23 mouse cellular contexts compared by ENCODE assay signal in genomic region chr10:103140609-103141008, GRCm38 (mm10).
A peak's percentile ranks its signal among the peaks of the same experiment; 100 is the strongest.
DNase-seq lines count a peak whose midpoint lies in the region; ATAC-seq lines count a peak whose summit lies in the region.
"Had no signal": no experiment of that assay in that cellular context is flagged by ENCODE, and none has a peak within 500 bp of the region (broad histone marks: within the 10 kb centered on the region; RNA-seq: fewer than 3 reads in every experiment).

No protein-coding gene starts in this region.

- H3K4me3 ChIP-seq in kidney, embryonic 16.5 days (ENCODE audit: low read length): peak overlapping the region; percentile 16; the same call in 1 of the 2 replicates
- no peak overlapping the region for H3K4me3 ChIP-seq in embryonic facial prominence, embryonic 10.5 days
- H3K4me3 ChIP-seq in embryonic facial prominence, embryonic 14.5 days (ENCODE audit: low read depth, low read length): no peak overlapping the region
- H3K4me3 ChIP-seq in limb, embryonic 10.5 days: no peak overlapping the region
- H3K4me3 ChIP-seq: embryonic facial prominence, embryonic 12.5 days; gastrocnemius, adult 2 months; hindbrain, embryonic 12.5 days; hindbrain, embryonic 15.5 days had no signal

- H3K9me3 ChIP-seq in kidney, embryonic 16.5 days (ENCODE audit: low read length): no peaks in the 10 kb centered on the region
- H3K9me3 ChIP-seq in embryonic facial prominence, embryonic 10.5 days: no peaks in the 10 kb centered on the region
- no peaks in the 10 kb centered on the region for H3K9me3 ChIP-seq in embryonic facial prominence, embryonic 14.5 days (ENCODE audit: control insufficient read depth, low read length)
- no peaks in the 10 kb centered on the region for H3K9me3 ChIP-seq in limb, embryonic 10.5 days (replicated peaks)
- H3K9me3 ChIP-seq: embryonic facial prominence, embryonic 12.5 days; hindbrain, embryonic 12.5 days; hindbrain, embryonic 15.5 days had no signal

- H3K27ac ChIP-seq in kidney, embryonic 16.5 days (ENCODE audit: low read length): no peak overlapping the region
- peak overlapping the region; percentile 48; the same call in 1 of the 2 replicates for H3K27ac ChIP-seq in embryonic facial prominence, embryonic 10.5 days (replicated peaks)
- H3K27ac ChIP-seq in embryonic facial prominence, embryonic 14.5 days (replicated peaks; ENCODE audit: low read depth, low read length): peak overlapping the region; percentile 52; the same call in 1 of the 2 replicates
- H3K27ac ChIP-seq in limb, embryonic 10.5 days: no peak overlapping the region
- H3K27ac ChIP-seq: gastrocnemius, adult 2 months; hindbrain, embryonic 12.5 days; hindbrain, embryonic 15.5 days had no signal

- peak overlapping the region; percentile 17; the same call in 1 of the 2 replicates for H3K4me2 ChIP-seq in kidney, embryonic 16.5 days (replicated peaks; ENCODE audit: low read depth, low read length)
- peak overlapping the region; percentile 40 for H3K4me2 ChIP-seq in embryonic facial prominence, embryonic 14.5 days (ENCODE audit: low read depth, low read length)
- H3K4me2 ChIP-seq: embryonic facial prominence, embryonic 12.5 days; heart, embryonic 11.5 days; hindbrain, embryonic 12.5 days; hindbrain, embryonic 15.5 days had no signal

- no peaks in the 10 kb centered on the region for H3K4me1 ChIP-seq in kidney, embryonic 16.5 days (ENCODE audit: insufficient read depth, low read length)
- H3K4me1 ChIP-seq in embryonic facial prominence, embryonic 10.5 days: no peaks in the 10 kb centered on the region
- no peaks in the 10 kb centered on the region for H3K4me1 ChIP-seq in embryonic facial prominence, embryonic 14.5 days (ENCODE audit: control insufficient read depth, insufficient read depth, low read length)
- H3K4me1 ChIP-seq in limb, embryonic 10.5 days: no peaks in the 10 kb centered on the region
- H3K4me1 ChIP-seq: embryonic facial prominence, embryonic 12.5 days; hindbrain, embryonic 12.5 days; hindbrain, embryonic 15.5 days had no signal

- H3K9ac ChIP-seq in kidney, embryonic 16.5 days (replicated peaks; ENCODE audit: low read length): no peak overlapping the region
- H3K9ac ChIP-seq in embryonic facial prominence, embryonic 14.5 days (ENCODE audit: low read depth, low read length): 0 out of 2 replicates have a peak overlapping the region, but pooled peaks have one; percentile 19
- H3K9ac ChIP-seq: embryonic facial prominence, embryonic 12.5 days; forebrain, postnatal 0 days; hindbrain, embryonic 12.5 days; hindbrain, embryonic 15.5 days had no signal

- no peaks in the 10 kb centered on the region for H3K36me3 ChIP-seq in kidney, embryonic 16.5 days (ENCODE audit: insufficient read depth, low read length)
- no peaks in the 10 kb centered on the region for H3K36me3 ChIP-seq in embryonic facial prominence, embryonic 10.5 days (replicated peaks)
- H3K36me3 ChIP-seq in embryonic facial prominence, embryonic 14.5 days (ENCODE audit: control insufficient read depth, insufficient read depth, low read length): no peaks in the 10 kb centered on the region
- no peaks in the 10 kb centered on the region for H3K36me3 ChIP-seq in limb, embryonic 10.5 days
- H3K36me3 ChIP-seq: embryonic facial prominence, embryonic 12.5 days; hindbrain, embryonic 12.5 days; hindbrain, embryonic 15.5 days had no signal

- peak; percentile 14 for DNase-seq in embryo, embryonic 11 days
- no peak for DNase-seq in embryo, embryonic 10.5 days (ENCODE audit: low spot score)
- DNase-seq in kidney, postnatal 4 days: no peak
- DNase-seq in embryonic facial prominence, embryonic 10.5 days (ENCODE audit: low spot score): peak; percentile 27
- peak; percentile 27 for DNase-seq in embryonic facial prominence, embryonic 14.5 days (ENCODE audit: low spot score)
- DNase-seq in thymus, postnatal 0 days (ENCODE audit: low spot score): no peak
- no peak for DNase-seq in limb, embryonic 10.5 days (ENCODE audit: low spot score)
- DNase-seq: adrenal gland, adult 8-10 months; adrenal gland, postnatal 36 days; cerebellum, adult 18-20 months; cerebellum, adult 9-10 months; cerebellum, postnatal 14 days; forebrain, postnatal 0 days; gastrocnemius, adult 2 months; gastrocnemius, postnatal 14 days; heart, adult 11 months had no signal

- no peaks in the 10 kb centered on the region for H3K27me3 ChIP-seq in kidney, embryonic 16.5 days (ENCODE audit: insufficient read depth, low read length)
- no peaks in the 10 kb centered on the region for H3K27me3 ChIP-seq in embryonic facial prominence, embryonic 10.5 days (replicated peaks; ENCODE audit: low read depth, poor library complexity, severe bottlenecking)
- H3K27me3 ChIP-seq in embryonic facial prominence, embryonic 14.5 days (replicated peaks; ENCODE audit: control insufficient read depth, insufficient read depth, low read length): no peaks in the 10 kb centered on the region
- H3K27me3 ChIP-seq in limb, embryonic 10.5 days (ENCODE audit: low read depth, poor library complexity, severe bottlenecking): no peaks in the 10 kb centered on the region
- H3K27me3 ChIP-seq: embryonic facial prominence, embryonic 12.5 days; hindbrain, embryonic 12.5 days; hindbrain, embryonic 15.5 days had no signal

- 61% methylated on average over 8 of the region's 8 CpGs for WGBS in kidney, embryonic 16.5 days
- 48% methylated on average over 8 of the region's 8 CpGs for WGBS in embryonic facial prominence, embryonic 10.5 days
- 47% methylated on average over 8 of the region's 8 CpGs for WGBS in embryonic facial prominence, embryonic 14.5 days
- 75% methylated on average over 8 of the region's 8 CpGs for WGBS in limb, embryonic 10.5 days

- ATAC-seq in kidney, embryonic 16.5 days (ENCODE audit: low FRiP score, low TSS enrichment): no peak
- ATAC-seq in embryonic facial prominence, embryonic 14.5 days (ENCODE audit: low read depth): no peak
- ATAC-seq: activated CD4-positive, CD25-positive, alpha-beta regulatory T cell, adult 4 months; forebrain, embryonic 14.5 days; forebrain, postnatal 0 days had no signal

Comparison
In these comparisons a context has a peak if more than half of its experiments do, and no peak if none do; other contexts are left out.
1. DNase-seq: peak in embryo, embryonic 11 days (single experiment), embryonic facial prominence, embryonic 10.5 days (single experiment) and embryonic facial prominence, embryonic 14.5 days (single experiment); none in embryo, embryonic 10.5 days (single experiment), kidney, postnatal 4 days (0 of 2), thymus, postnatal 0 days (single experiment) and limb, embryonic 10.5 days (single experiment).
2. H3K27ac ChIP-seq: peak in embryonic facial prominence, embryonic 10.5 days (single experiment) and embryonic facial prominence, embryonic 14.5 days (single experiment); none in kidney, embryonic 16.5 days (single experiment) and limb, embryonic 10.5 days (single experiment).